22 mouse cellular contexts compared by ENCODE assay signal in the genomic region with DNA sequence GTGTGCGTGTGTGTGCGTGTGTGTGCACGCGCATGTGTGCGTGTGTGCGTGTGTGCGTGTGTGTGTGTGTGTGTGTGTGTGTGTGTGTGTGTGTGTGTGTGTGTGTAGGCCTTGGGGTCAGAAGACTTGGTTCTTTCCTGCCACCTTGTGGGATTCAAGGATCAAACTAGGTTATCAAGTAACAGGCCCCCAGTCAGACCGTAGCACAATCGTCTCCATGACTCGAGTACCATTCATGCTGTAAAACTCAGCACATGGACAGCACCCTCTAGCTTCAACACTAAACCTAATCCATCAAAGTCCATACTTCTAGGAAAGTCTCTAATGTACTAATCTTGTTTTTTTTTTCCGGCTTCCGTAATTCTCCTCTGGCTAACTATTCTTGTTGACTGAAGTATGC. TPM values are rescaled to one million over a fixed set of nuclear protein-coding genes. Genes with fewer than 3 reads are reported as not detected.
A peak's percentile ranks its signal among the peaks of the same experiment; 100 is the strongest.
DNase-seq lines count a peak whose midpoint lies in the region; ATAC-seq and TF ChIP-seq lines count a peak whose summit lies in the region.
"Had no signal": no experiment of that assay in that cellular context is flagged by ENCODE, and none has a peak within 500 bp of the region (broad histone marks: within the 10 kb centered on the region; RNA-seq: fewer than 3 reads in every experiment).

No protein-coding gene starts in this region.

- no peak for ATAC-seq in forebrain, postnatal 0 days
- ATAC-seq in forebrain, embryonic 13.5 days: no peak
- no peak for ATAC-seq in midbrain, postnatal 0 days (ENCODE audit: low FRiP score)
- ATAC-seq in midbrain, embryonic 16.5 days: no peak
- ATAC-seq in stomach, postnatal 0 days (ENCODE audit: low FRiP score, low TSS enrichment): no peak
- ATAC-seq: activated CD4-positive, CD25-positive, alpha-beta regulatory T cell, adult 4 months; forebrain, embryonic 14.5 days; hindbrain, postnatal 0 days; inflammation-experienced regulatory T-cells, adult 6 months; intestine, embryonic 16.5 days; Patski had no signal

- H3K36me3 ChIP-seq in forebrain, postnatal 0 days (ENCODE audit: insufficient read depth): no peaks in the 10 kb centered on the region
- H3K36me3 ChIP-seq in forebrain, embryonic 13.5 days (ENCODE audit: poor library complexity, severe bottlenecking): no peaks in the 10 kb centered on the region
- H3K36me3 ChIP-seq in midbrain, postnatal 0 days (ENCODE audit: insufficient read depth, low read length): no peaks in the 10 kb centered on the region
- H3K36me3 ChIP-seq in midbrain, embryonic 16.5 days (ENCODE audit: control insufficient read depth, insufficient read depth, low read length): no peaks in the 10 kb centered on the region
- no peaks in the 10 kb centered on the region for H3K36me3 ChIP-seq in stomach, postnatal 0 days (ENCODE audit: control insufficient read depth, insufficient read depth, low read length)
- H3K36me3 ChIP-seq: heart, embryonic 10.5 days; hindbrain, embryonic 12.5 days had no signal

- TF ChIP-seq CTCF in forebrain, postnatal 0 days (IDR thresholded peaks at IDR 0.05; ENCODE audit: low read depth): 0 out of 2 replicates have a peak, but pooled peaks have one; percentile 2
- peak; percentile 40 for TF ChIP-seq CTCF in midbrain, postnatal 0 days (IDR thresholded peaks at IDR 0.05)
- peak; percentile 23; the same call in 1 of the 2 replicates for TF ChIP-seq CTCF in stomach, postnatal 0 days (IDR thresholded peaks at IDR 0.05; ENCODE audit: low read depth)

- no peak overlapping the region for H3K27ac ChIP-seq in forebrain, postnatal 0 days (ENCODE audit: low read depth, low read length)
- H3K27ac ChIP-seq in forebrain, embryonic 13.5 days: no peak overlapping the region
- no peak overlapping the region for H3K27ac ChIP-seq in midbrain, postnatal 0 days (ENCODE audit: low read depth, low read length)
- no peak overlapping the region for H3K27ac ChIP-seq in midbrain, embryonic 16.5 days (ENCODE audit: low read length)
- H3K27ac ChIP-seq in stomach, postnatal 0 days (replicated peaks): no peak overlapping the region
- H3K27ac ChIP-seq: forebrain, embryonic 10.5 days; heart, adult 2 months; heart, embryonic 10.5 days; hindbrain, embryonic 12.5 days; hindbrain, postnatal 0 days had no signal

- H3K4me2 ChIP-seq in forebrain, postnatal 0 days (ENCODE audit: low read depth): no peak overlapping the region
- H3K4me2 ChIP-seq in forebrain, embryonic 13.5 days: no peak overlapping the region
- no peak overlapping the region for H3K4me2 ChIP-seq in midbrain, postnatal 0 days (ENCODE audit: low read depth, low read length, poor library complexity, severe bottlenecking)
- H3K4me2 ChIP-seq in midbrain, embryonic 16.5 days (ENCODE audit: low read length): no peak overlapping the region
- H3K4me2 ChIP-seq in stomach, postnatal 0 days (replicated peaks; ENCODE audit: low read depth): no peak overlapping the region
- H3K4me2 ChIP-seq: hindbrain, embryonic 12.5 days had no signal

- 57% methylated on average over 12 of the region's 12 CpGs for WGBS in forebrain, postnatal 0 days
- 85% methylated on average over 11 of the region's 12 CpGs for WGBS in forebrain, embryonic 13.5 days
- 50% methylated on average over 12 of the region's 12 CpGs for WGBS in midbrain, postnatal 0 days
- WGBS in midbrain, embryonic 16.5 days: 47% methylated on average over 12 of the region's 12 CpGs
- WGBS in stomach, postnatal 0 days: 76% methylated on average over 11 of the region's 12 CpGs

- no peak for DNase-seq in forebrain, postnatal 0 days
- DNase-seq in midbrain, postnatal 0 days (ENCODE audit: low spot score): no peak
- DNase-seq in stomach, postnatal 0 days (ENCODE audit: low spot score): no peak
- no peak for DNase-seq in adrenal gland, adult 8-10 months
- DNase-seq: adrenal gland, postnatal 10 days; adrenal gland, postnatal 36 days; cerebellum, adult 18-20 months; cerebellum, adult 9-10 months; cerebellum, postnatal 14 days; gastrocnemius, postnatal 25 days; heart, adult 2 months had no signal

- no peak overlapping the region for H3K4me3 ChIP-seq in forebrain, postnatal 0 days (ENCODE audit: low read depth, low read length)
- no peak overlapping the region for H3K4me3 ChIP-seq in forebrain, embryonic 13.5 days
- no peak overlapping the region for H3K4me3 ChIP-seq in midbrain, postnatal 0 days (ENCODE audit: low read depth, low read length)
- no peak overlapping the region for H3K4me3 ChIP-seq in midbrain, embryonic 16.5 days (ENCODE audit: low read depth, low read length)
- H3K4me3 ChIP-seq in stomach, postnatal 0 days (ENCODE audit: low read depth, low read length): no peak overlapping the region
- H3K4me3 ChIP-seq: forebrain, embryonic 10.5 days; heart, adult 2 months; heart, embryonic 10.5 days; hindbrain, embryonic 12.5 days had no signal

- no peaks in the 10 kb centered on the region for H3K9me3 ChIP-seq in forebrain, postnatal 0 days (ENCODE audit: low read length)
- no peaks in the 10 kb centered on the region for H3K9me3 ChIP-seq in forebrain, embryonic 13.5 days (replicated peaks)
- no peaks in the 10 kb centered on the region for H3K9me3 ChIP-seq in midbrain, postnatal 0 days (ENCODE audit: low read length)
- H3K9me3 ChIP-seq in midbrain, embryonic 16.5 days (replicated peaks; ENCODE audit: control insufficient read depth, low read length, poor library complexity, severe bottlenecking): no peaks in the 10 kb centered on the region
- H3K9me3 ChIP-seq in stomach, postnatal 0 days (ENCODE audit: control insufficient read depth, low read length): no peaks in the 10 kb centered on the region
- H3K9me3 ChIP-seq: forebrain, embryonic 10.5 days; heart, embryonic 10.5 days; hindbrain, embryonic 12.5 days had no signal

- no peak overlapping the region for H3K9ac ChIP-seq in forebrain, postnatal 0 days
- no peak overlapping the region for H3K9ac ChIP-seq in forebrain, embryonic 13.5 days
- H3K9ac ChIP-seq in midbrain, postnatal 0 days (replicated peaks; ENCODE audit: low read length, poor library complexity, severe bottlenecking): no peak overlapping the region
- no peak overlapping the region for H3K9ac ChIP-seq in midbrain, embryonic 16.5 days (ENCODE audit: low read depth, low read length)
- H3K9ac ChIP-seq in stomach, postnatal 0 days (ENCODE audit: low read length): no peak overlapping the region
- H3K9ac ChIP-seq: hindbrain, embryonic 12.5 days had no signal

- TF ChIP-seq EP300 in stomach, postnatal 0 days (optimal IDR thresholded peaks at IDR 0.05): no peak

- H3K4me1 ChIP-seq in forebrain, postnatal 0 days (ENCODE audit: insufficient read depth): no peaks in the 10 kb centered on the region
- H3K4me1 ChIP-seq in forebrain, embryonic 13.5 days: no peaks in the 10 kb centered on the region
- H3K4me1 ChIP-seq in midbrain, postnatal 0 days (ENCODE audit: insufficient read depth, low read length): no peaks in the 10 kb centered on the region
- no peaks in the 10 kb centered on the region for H3K4me1 ChIP-seq in midbrain, embryonic 16.5 days (ENCODE audit: control insufficient read depth, insufficient read depth, low read length)
- H3K4me1 ChIP-seq in stomach, postnatal 0 days (replicated peaks; ENCODE audit: control insufficient read depth, insufficient read depth): no peaks in the 10 kb centered on the region
- H3K4me1 ChIP-seq: forebrain, embryonic 10.5 days; heart, embryonic 10.5 days; hindbrain, embryonic 12.5 days had no signal

- H3K27me3 ChIP-seq in forebrain, postnatal 0 days (ENCODE audit: insufficient read depth, low read length): no peaks in the 10 kb centered on the region
- H3K27me3 ChIP-seq in forebrain, embryonic 13.5 days: no peaks in the 10 kb centered on the region
- H3K27me3 ChIP-seq in midbrain, postnatal 0 days (ENCODE audit: insufficient read depth, low read length): no peaks in the 10 kb centered on the region
- H3K27me3 ChIP-seq in midbrain, embryonic 16.5 days (ENCODE audit: control insufficient read depth, insufficient read depth, low read depth, low read length): no peaks in the 10 kb centered on the region
- H3K27me3 ChIP-seq in stomach, postnatal 0 days (ENCODE audit: control insufficient read depth, insufficient read depth, low read length): no peaks in the 10 kb centered on the region
- H3K27me3 ChIP-seq: hindbrain, embryonic 12.5 days; Patski had no signal

RNA-seq across cellular contexts. Expression of a gene that starts 7.0 kb away (rescaled TPM):
- total RNA-seq in forebrain, postnatal 0 days (2014; rRNA removed): 243 and 295 TPM in 2 replicates
- 292 and 294 TPM in 2 replicates for polyA plus RNA-seq in forebrain, postnatal 0 days (2015; fragmentation: Nextera tagmentation; extraction: Ambion mirVana)
- 424 and 446 TPM in 2 replicates for polyA plus RNA-seq in forebrain, embryonic 13.5 days (2015; fragmentation: Nextera tagmentation; extraction: Ambion mirVana)
- total RNA-seq in midbrain, postnatal 0 days (2014; rRNA removed): 194 and 214 TPM in 2 replicates
- 305 and 331 TPM in 2 replicates for polyA plus RNA-seq in midbrain, postnatal 0 days (2015; fragmentation: Nextera tagmentation; extraction: Ambion mirVana)
- 420 and 450 TPM in 2 replicates for polyA plus RNA-seq in midbrain, embryonic 16.5 days (2015; fragmentation: Nextera tagmentation; extraction: Ambion mirVana)
- polyA plus RNA-seq in stomach, postnatal 0 days (2015; fragmentation: Nextera tagmentation; extraction: Ambion mirVana): 767 and 830 TPM in 2 replicates
- 100 to 1,000 TPM; 553 to 818 (median 637) TPM for total RNA-seq in adrenal gland, adult 8-10 months (2022)

RNA-seq across cellular contexts. Expression of a gene that starts 9.8 kb away (rescaled TPM):
- total RNA-seq in forebrain, postnatal 0 days (2014; rRNA removed): 106 and 108 TPM in 2 replicates
- 59.4 and 94.1 TPM in 2 replicates for polyA plus RNA-seq in forebrain, postnatal 0 days (2015; fragmentation: Nextera tagmentation; extraction: Ambion mirVana)
- 112 and 123 TPM in 2 replicates for polyA plus RNA-seq in forebrain, embryonic 13.5 days (2015; fragmentation: Nextera tagmentation; extraction: Ambion mirVana)
- total RNA-seq in midbrain, postnatal 0 days (2014; rRNA removed): 89.2 and 107 TPM in 2 replicates
- polyA plus RNA-seq in midbrain, postnatal 0 days (2015; fragmentation: Nextera tagmentation; extraction: Ambion mirVana): 74.4 and 87.9 TPM in 2 replicates
- 107 and 113 TPM in 2 replicates for polyA plus RNA-seq in midbrain, embryonic 16.5 days (2015; fragmentation: Nextera tagmentation; extraction: Ambion mirVana)
- 40.9 and 41.3 TPM in 2 replicates for polyA plus RNA-seq in stomach, postnatal 0 days (2015; fragmentation: Nextera tagmentation; extraction: Ambion mirVana)
- total RNA-seq in adrenal gland, adult 8-10 months (2022): 10 to 100 TPM; 69.2 to 84.9 (median 78.4) TPM

RNA-seq across cellular contexts. Expression of a gene that starts 34.9 kb away (rescaled TPM):
- total RNA-seq in forebrain, postnatal 0 days (2014; rRNA removed): 15.6 and 19.4 TPM in 2 replicates
- 26.1 and 27.3 TPM in 2 replicates for polyA plus RNA-seq in forebrain, postnatal 0 days (2015; fragmentation: Nextera tagmentation; extraction: Ambion mirVana)
- 27.2 and 29.8 TPM in 2 replicates for polyA plus RNA-seq in forebrain, embryonic 13.5 days (2015; fragmentation: Nextera tagmentation; extraction: Ambion mirVana)
- 14.3 and 19.2 TPM in 2 replicates for total RNA-seq in midbrain, postnatal 0 days (2014; rRNA removed)
- 23.2 and 23.7 TPM in 2 replicates for polyA plus RNA-seq in midbrain, postnatal 0 days (2015; fragmentation: Nextera tagmentation; extraction: Ambion mirVana)
- polyA plus RNA-seq in midbrain, embryonic 16.5 days (2015; fragmentation: Nextera tagmentation; extraction: Ambion mirVana): 24.5 and 27.4 TPM in 2 replicates
- 23.5 and 24.6 TPM in 2 replicates for polyA plus RNA-seq in stomach, postnatal 0 days (2015; fragmentation: Nextera tagmentation; extraction: Ambion mirVana)
- total RNA-seq in adrenal gland, adult 8-10 months (2022): 10 to 100 TPM; 26.4 to 33.2 (median 29.0) TPM
